Mouse (Mus musculus): ENCODE measurements around the gene Gpc1.

Gene Gpc1

DNA sequence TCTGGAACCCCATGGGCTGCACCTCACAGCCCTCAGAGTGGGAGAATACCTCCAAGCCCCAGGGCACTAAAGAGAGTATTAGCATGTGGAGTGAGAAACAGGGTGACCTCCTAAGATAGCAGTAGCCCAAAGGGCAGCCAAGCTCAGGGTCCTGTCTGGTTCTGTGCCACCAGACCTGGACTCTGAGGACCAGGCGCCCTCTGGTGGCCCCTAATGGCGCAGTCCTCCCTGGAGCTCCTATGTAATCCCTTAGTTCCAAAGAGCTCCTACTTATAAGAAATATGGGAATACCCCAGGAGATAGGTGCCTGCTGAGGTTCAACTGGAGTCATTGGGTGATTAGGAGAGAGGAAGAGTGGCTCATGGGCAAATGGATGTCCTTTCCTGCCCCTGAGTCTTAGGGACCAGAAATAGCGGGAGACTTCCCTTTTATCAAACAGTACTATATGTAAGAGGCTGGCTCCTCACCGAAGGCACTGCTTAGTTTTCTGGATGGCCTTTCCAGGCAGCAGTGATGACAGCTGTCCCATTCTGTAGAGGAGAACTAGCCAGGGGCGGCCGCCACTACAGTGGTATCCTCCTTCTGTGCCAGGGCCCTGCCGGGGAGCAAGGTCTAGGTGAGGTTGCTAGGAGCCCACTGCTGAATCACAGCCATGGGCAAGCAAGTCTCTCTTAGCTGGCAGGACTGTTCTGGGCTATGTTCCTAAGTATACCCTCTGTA lies 2.7 kb downstream of the Gpc1 start:
- in situ Hi-C loops (cut with MseI, MboI): no loop called here

DNA sequence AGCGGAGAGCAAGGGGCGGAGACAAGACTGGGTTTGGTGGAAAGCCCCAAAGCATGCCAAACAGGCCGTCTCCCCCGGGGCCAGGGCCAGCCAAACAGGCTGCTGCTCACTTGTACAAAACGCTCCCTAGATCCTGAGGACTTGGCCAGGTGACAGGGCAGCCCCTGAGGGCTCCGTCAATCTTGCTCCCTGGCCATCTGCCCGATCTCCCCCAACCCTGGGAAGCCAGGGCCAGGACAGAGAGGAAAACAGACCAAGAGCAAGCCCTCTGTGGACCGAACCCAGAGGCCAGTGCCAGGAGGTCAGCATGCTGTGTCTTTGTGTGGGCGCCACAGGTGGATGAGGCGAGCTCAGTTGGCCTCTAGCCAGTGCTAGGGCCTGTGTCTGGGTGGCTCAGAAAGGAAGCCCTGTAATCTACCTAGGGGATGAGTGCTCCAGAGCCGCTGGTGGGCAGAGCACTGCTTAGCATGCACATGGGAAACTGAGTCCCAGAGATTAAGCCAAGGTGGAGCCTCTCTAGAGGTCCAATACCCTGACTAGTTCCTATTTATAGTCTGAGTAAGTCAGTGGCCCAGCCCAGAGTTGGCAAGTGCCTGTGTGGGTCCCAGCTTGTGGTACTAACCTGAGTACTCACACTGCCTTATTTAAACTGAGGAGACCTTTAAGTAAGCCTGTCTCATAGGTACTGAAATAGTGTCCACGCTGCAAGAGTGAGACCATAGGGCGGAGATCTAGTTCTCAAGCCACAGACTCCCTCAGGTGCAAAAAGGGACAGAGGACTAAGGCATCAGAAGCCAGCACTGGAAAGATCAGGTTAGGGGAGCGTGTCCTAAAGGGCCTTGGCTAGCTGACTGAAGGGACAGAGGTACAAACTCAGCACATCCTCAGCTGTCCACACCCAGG lies 6.7 kb downstream of the Gpc1 start:
- in situ Hi-C loops (cut with MseI, MboI): loop anchor here in 1 of 2 experiments (5.0 kb wide), 1 partner anchor 136 kb away; no protein-coding TSS in a partner anchor

DNA sequence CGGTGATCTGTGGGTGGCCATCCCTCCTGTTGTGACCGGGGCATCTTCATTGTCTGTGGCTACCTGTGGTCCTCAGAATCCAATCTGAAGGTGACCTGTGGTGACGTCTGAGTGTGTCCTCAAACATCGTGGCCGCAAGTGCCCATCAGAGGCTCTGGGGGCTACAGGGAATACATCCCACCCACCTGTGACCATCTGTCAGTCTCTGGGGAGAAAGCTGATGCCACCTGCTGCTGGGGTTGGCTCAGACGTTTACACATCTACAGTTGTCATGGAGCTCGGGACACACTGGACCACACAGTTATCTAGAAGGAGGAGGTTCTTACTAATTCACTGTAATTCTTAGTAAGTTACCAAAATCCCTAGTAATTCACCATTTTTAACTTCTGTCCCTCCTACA lies 7.8 kb downstream of the Gpc1 start:
- in situ Hi-C loops (cut with MseI, MboI): loop anchor here in 1 of 2 experiments (5.0 kb wide), 1 partner anchor 137 kb away; no protein-coding TSS in a partner anchor

DNA sequence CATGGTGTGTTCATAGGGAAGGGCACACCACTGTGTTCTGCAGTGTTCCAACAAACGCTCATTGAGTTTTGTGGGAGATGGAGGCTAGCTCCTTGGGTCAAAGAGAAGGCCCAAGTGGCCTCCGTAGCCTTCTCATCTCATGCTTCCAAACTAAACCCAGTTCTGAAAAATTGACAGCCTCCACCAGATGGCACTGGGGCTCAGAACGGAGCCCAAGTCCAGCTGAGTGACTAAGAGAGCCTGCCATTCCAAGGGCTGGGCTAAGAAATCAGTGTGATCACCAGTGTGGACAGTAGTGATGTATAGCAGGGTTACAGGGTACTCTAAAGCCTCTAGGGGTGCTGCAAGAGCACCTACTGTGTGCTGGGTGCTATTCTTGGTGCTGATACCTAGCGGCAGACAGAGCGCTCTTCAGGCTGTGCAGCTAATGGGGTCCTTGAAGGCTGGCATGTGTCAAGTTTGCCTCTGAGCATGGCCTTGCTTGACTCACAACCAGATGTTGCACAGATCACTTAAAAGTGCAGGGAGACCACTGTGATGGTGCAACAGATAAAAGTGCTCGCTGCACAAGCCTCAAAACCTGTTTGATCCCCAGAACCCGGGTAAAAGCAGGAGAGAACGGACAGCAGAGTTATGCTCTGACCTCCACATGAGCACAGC lies 8.9 kb downstream of the Gpc1 start:
- in situ Hi-C loops (cut with MseI, MboI): loop anchor here in 1 of 2 experiments (5.0 kb wide), 1 partner anchor 57 kb away; no protein-coding TSS in a partner anchor

DNA sequence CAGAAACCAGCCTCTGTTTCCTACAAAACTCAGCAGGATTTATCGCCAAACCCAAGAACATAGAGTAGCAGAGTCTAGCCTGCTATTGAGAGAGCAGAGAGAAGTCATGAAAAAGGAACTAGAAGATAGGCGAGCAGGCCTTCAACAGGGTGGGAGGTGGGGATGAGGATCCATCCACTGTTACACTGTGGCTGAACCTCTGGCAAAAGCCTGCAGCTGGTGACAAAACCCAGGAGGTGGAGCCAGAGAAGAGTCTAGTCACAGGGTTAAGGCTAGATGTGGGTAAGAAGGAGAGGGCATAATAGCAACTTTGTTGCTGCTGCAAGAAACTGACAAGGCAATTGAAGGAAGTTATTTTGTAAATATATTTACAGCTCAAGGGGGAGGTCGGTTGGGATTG lies 10.0 kb downstream of the Gpc1 start:
- in situ Hi-C loops (cut with MseI, MboI): loop anchor here in 1 of 2 experiments (5.0 kb wide), 1 partner anchor 56 kb away; no protein-coding TSS in a partner anchor

DNA sequence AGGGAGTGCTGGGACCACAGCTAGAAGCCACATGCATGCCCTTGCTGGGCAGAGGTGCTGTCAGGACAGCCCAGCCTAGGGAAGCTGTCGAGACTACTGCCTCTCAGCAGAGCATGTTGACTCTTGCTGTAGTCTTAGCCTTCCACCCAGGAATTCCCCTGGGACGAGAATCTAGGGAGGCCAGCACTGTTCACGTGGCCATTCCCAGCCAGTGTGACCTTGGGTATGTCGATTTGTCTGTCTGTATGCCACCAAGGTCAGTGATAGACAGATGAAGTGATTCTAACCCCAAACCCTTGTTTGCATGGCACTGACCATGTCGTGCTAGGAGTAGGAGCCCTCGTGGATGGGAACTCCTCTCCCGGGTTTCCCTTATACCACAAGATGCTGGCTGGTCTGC lies 14.4 kb downstream of the Gpc1 start:
- in situ Hi-C loops (cut with MseI, MboI): no loop called here

DNA sequence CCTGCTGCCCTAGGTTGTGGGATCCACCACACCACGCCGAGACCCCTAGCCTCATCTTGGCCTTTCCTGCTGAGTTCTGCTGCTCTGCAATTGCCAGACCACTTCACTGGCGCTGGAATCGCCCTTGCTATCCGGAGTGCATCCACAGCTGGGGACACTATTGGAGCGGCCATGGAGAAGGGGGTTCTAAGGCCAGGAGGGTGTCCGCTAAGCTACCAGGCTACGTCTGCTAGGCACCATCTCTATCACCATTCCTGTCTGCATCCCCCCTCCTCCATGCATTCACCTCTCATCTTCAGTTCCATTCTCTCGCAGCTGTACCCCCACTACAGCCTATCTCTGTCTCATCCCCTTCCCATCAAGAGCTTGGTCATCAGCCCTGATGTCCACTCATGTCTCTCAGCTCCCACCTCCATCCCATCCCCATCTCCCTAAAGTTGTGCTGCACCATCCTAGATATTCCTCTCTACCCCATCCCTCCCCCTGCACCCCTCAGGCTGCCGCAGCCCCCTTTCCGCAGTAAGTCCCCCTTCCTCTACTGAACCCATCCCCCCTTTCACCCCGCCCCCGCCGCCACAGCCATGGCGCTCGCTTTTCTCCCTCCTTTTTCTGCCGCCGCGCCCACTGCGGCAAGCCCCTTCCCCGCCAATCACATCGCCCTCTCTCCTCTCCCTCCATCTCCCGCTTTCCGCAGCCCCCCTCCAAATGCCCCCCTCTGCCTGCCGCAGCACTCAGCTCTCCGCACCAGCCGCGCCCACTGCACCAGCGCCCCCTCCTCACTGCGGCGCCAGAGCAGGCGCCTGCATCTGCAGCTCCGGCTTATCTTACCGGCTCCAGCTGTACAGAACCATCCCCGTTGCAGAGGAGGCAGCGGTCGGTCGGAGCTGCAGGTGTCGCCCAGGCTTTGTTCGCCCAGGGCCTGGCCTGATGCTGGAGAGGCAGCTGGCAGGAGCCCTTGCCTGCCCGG lies 16.7 kb downstream of the Gpc1 start:
- in situ Hi-C loops (cut with MseI, MboI): no loop called here

DNA sequence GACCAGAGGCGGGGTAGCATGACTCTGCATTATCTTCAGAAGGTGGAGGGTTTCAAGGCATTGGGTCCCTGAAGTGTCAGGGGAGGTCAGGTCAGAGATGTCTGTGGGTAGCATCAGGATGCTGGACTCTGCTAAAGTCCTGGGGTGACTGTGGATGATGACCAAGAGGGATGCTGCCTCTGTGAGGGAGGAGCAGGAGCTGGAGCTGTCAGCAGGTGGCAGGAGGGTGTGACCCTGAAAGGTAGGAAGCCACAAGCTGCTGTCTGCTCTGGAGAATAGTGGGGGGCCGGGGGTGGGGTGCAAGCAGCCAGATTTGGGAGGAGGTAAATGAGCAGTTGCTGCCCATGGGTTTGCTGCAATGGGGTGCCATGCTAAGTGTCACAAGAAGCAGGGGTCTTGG lies 18.0 kb downstream of the Gpc1 start:
- in situ Hi-C loops (cut with MseI, MboI): no loop called here

DNA sequence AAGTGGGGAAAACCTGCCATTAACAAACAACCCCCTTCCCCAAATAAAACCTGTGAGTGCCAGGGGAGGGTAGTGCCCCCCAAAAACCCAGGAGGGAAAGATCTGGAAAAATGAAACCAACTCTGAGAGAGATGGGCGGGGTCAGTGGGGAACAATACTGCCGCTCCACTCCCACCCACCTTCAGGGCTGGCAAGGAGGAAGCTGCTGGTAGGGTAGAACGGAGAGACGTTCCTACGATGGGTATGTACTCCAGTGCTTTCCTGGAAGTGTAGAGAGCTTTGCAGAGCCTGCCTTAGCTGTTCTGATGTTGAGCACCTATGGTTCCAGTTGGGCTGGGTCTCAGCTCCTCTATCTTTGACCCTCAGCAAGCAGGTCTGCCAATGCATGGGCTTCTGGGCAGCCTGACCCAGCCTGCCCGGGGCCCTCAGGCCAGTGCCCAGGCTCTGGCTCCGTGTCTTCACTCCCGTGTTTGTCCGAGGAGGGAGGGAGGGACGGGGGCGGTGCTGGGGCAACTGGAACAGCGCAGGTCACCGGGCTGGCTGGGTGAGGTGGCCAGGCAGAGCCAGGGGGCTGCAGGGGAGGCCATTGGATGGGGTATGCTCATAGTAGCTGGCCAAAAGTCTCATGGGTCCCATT lies 18.6 kb downstream of the Gpc1 start:
- in situ Hi-C loops (cut with MseI, MboI): no loop called here

DNA sequence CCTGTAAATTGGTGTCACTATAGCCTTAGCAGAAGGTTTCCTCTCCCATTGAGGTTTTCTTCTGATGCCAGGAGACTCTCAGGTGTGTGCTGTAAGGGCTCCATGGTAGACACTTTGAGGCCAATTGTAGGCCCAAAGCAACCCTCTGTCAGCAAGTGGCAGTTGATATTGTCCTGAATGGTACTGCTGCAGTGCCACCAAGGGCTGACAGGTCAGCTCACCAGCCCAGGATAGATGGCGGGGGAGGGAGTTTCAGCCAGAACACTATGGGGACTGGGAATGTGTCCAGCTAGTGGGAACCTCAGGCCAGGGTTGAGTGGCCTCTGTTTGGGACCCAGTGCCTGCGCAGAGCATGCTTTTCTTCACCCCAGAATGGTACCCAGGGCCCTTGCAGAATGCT lies 21.0 kb downstream of the Gpc1 start:
- in situ Hi-C loops (cut with MseI, MboI): no loop called here

DNA sequence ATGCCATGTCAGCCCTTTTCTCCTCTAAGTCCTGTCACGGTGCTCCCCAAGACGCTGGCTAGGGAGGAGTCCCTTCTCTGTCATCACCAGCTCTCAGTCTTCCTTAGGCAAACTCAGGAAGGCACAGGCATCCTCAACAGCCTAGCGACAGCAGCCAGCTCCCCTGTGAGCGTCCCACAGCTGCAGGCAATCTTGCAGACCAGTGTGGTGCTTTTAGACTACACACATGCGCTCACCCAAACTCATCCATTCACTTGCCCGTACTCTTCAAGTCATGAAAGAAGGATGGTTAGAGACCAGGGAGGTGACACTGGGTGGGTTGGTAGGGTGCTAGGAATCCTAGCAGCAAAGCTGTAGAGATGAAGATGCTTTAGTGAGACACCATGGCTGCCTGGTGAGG lies 30.1 kb downstream of the Gpc1 start:
- in situ Hi-C loops (cut with MseI, MboI): no loop called here

DNA sequence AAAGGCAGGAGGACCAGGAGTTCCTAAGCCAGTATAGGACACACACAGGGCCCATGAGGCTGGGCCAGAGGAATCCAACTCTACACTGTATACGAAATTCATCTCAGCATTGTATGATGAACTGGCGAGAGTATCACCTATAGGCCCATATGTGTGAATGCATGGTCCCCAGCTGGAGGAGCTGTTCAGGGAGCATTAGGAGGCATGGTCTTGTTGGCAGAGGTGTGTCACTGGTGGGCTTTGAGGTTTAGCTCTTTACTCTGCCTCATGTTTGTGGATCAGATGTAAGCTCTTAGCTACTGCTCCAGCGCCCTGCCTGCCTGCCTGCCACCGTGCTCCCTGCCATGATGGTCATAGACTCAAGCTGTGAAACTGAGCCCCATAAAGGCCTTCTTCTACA lies 31.8 kb downstream of the Gpc1 start:
- in situ Hi-C loops (cut with MseI, MboI): no loop called here

DNA sequence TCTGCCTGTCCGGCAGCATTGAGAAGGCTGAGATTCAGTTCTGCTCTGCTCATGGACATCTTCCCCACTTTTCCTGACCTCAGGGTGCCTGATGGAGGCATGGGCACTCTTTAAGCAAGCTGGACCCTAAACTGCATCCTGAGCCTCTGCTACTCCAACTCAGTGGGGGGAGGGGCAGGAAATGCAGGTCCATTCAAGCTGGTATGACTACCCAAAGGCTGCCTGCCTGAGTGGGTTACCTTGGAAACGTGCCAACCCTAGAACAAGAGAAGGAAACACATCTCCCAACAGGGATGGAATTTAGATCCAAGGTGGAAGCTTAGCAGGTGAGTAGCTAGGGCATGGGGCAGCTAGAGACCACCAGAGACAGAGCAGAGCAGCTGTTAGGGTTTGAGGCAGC lies 34.7 kb downstream of the Gpc1 start:
- in situ Hi-C loops (cut with MseI, MboI): no loop called here

DNA sequence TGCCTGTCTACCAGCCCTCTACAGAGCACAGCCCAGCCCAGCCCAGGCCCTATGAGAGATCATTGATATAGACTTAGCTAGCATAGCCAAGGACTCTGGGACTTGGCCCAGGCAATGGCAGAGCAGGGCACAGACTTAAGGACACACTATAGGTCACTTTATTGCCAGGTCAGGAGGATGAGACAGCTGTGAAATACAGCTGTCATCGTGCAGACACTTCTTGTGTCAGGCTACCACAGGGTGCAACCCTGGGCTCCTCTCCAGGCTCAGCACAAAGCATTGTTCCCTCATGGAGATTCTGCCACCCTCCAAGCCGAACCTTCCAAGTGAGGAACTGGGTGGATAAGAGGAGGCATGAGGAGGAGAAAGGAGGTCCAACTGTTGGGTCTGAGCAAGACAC lies 38.5 kb downstream of the Gpc1 start:
- in situ Hi-C loops (cut with MseI, MboI): no loop called here

DNA sequence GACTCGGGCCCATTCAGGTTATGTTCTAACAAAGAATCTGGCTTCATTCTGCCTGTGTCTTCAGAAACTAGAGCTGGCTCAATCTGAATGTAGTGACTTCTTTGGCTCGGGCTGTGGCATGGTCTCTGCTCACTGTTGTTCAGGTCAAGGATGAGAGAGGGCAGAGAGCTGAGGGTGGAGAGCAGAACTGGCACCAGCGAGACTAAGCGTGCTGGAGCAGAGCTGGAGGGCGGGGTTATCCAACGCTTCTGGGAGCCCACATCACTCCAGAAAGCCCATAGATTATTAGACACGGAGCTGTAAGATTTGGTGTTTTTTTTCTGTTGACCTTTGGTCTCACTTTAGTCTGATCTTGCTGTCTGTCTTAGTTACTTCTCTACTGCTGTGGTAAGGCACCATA lies 41.2 kb downstream of the Gpc1 start:
- in situ Hi-C loops (cut with MseI, MboI): no loop called here

DNA sequence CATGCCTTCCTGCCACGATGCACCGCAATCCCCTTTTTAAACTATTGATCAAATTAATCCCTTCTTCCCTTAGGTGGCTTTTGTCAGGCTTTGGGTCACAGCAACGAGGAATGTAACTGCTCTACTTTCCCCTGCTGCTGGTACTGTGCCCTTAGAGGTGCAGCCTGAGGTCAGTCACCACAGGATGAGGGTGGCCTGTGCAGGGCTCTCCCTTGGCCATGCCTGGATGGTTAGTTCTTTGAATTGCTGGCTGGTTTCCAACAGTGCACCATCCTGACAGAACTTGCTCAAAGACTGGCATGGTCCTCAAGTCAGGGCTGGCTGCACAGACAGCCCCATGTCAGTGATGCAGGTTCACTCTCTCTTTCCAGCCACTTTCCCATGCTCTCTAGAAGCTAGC lies 42.6 kb downstream of the Gpc1 start:
- in situ Hi-C loops (cut with MseI, MboI): no loop called here

DNA sequence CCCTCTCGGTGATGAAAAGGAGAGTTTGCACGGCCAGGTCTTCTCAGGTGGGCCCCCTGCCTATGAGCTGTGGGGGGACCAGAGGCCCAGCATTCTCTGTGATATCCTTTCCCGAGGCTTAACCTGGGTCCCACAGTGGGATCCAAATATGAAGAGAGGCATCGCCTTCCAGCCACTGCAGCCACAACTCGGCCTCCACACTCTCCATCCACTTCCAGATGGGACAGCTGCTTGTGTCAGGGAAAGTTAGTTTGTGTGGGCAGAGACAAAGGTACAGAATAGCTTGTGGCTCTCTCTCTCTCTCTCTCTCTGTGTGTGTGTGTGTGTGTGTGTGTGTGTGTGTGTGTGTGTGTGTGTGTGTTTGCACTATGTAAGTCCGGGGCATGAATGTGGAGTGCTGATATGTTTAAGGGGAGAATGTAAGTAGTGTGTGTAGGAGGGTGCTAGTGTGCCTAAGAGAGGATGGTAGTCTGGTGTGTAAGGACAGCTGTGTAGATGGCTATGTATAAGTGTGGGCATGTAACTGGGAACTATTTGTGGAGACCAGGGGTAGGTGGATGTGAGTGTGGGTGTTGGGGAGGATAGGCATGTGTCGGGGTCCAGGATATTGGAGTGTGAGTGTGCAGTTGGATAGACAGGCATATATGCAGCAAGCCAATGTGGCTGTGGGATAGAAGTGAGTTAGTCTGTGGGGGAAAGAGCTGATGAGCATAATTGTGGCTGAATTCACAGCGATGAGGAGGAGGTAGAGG lies 44.1 kb downstream of the Gpc1 start:
- in situ Hi-C loops (cut with MseI, MboI): no loop called here

DNA sequence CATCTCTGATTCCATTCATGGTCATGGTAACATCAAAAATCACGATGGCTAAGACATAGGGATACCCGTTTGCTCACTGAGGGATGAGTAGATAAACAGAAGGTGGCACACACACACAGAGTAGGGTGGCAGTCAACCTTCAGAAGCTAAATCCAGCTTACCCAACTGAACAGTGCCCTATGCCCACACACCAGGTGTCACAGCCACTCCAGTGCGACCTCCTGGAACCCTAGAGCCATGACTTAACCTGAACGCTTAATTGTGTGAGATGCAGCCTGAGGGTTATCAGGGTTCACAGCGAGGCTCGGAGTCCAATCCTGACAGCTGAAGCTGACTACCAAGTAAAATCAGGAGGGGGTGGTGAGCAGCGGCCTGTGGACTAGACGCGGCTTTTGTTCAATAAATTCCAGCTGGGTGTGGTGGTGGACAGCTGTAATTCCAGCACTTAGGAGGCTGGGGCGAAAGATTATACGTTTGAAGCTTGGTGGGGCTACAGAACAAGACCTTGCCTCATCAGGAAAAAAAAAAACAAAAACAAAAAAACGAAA lies 46.1 kb downstream of the Gpc1 start:
- in situ Hi-C loops (cut with MseI, MboI): no loop called here

DNA sequence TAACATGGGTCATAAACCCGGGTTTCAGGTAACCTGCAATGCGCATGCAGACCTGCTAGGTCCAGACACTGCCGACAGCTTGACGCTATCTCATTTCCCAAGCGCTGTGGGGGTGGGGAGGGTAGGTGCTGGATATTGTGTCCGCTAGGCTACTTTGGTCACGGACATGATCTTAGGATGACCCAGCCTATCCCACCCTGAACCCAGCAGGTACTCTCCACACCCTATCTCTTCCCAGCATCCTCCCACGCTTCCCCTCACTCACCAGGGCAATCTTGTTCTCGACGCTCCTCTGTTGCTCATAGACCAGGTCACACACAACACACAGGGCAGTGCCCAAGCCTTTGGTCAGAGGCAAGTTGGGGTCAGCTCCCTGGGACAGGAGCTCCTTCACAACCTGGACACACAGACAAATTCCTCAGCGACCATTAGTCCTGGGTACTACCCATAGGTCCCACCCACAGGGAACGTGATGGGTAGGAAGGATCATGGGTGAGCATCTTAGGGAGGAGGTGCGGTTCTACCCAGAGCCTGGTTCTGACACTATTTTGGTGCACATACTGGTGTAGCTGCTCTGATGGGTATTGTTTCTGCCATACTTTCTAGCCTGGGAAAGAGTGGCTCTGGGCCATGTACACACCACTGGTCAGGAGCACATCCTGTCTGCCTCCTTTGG lies 46.8 kb downstream of the Gpc1 start:
- in situ Hi-C loops (cut with MseI, MboI): no loop called here

All from mouse trophoblast stem cell (cell line).